Mouse (Mus musculus) midbrain, postnatal 0 days (tissue): ENCODE results near the gene Gpbar1. TPM values are rescaled to one million over a fixed set of nuclear protein-coding genes. Genes with fewer than 3 reads are reported as not detected.

ENCODE experiments used
- ATAC-seq: fragments of 200-750 bp; cut with Nextera tagmentation; 2 replicates; pipeline ENCODE4 v1.8.0; 2017; ENCODE audit warnings: moderate number of reproducible peaks, mild to moderate bottlenecking, moderate TSS enrichment, moderate library complexity; ENCODE audit not compliant: low FRiP score
- DNase-seq: peaks from one replicate; pipeline ENCODE4 v3.0.0-alpha.2; 2015; ENCODE audit warnings: low spot score
- H3K27ac ChIP-seq: fragments of 300-500 bp; sonication (generic); 2 replicates; pipeline ENCODE4 v1.5.1; 2014; ENCODE audit warnings: low read depth, mild to moderate bottlenecking, low read length, mixed read lengths
- H3K27me3 ChIP-seq: fragments of 300-500 bp; sonication (generic); 2 replicates; pipeline ENCODE4 v1.6.1; 2014; ENCODE audit warnings: low read length, control low read depth, mixed read lengths; ENCODE audit not compliant: insufficient read depth
- H3K36me3 ChIP-seq: fragments of 300-500 bp; sonication (generic); 2 replicates; pipeline ENCODE4 v1.6.1; 2014; ENCODE audit warnings: low read length, control low read depth, mixed read lengths; ENCODE audit not compliant: insufficient read depth
- H3K4me1 ChIP-seq: fragments of 300-500 bp; sonication (generic); 2 replicates; pipeline ENCODE4 v1.6.1; 2014; ENCODE audit warnings: mild to moderate bottlenecking, control low read depth, antibody characterized with exemption, low read length, mixed read lengths; ENCODE audit not compliant: insufficient read depth
- H3K4me2 ChIP-seq: fragments of 300-500 bp; sonication (generic); 2 replicates; pipeline ENCODE4 v1.6.1; 2014; ENCODE audit warnings: low read depth, mild to moderate bottlenecking, low read length, mixed read lengths; ENCODE audit not compliant: poor library complexity, severe bottlenecking
- H3K4me3 ChIP-seq: fragments of 300-500 bp; sonication (generic); 2 replicates; pipeline ENCODE4 v1.5.1; 2014; ENCODE audit warnings: low read depth, mild to moderate bottlenecking, low read length, moderate library complexity
- H3K9ac ChIP-seq: fragments of 300-500 bp; sonication (generic); replicated peaks from 2 replicates; pipeline ENCODE4 v1.6.1; 2014; ENCODE audit warnings: mild to moderate bottlenecking, low read length, moderate library complexity, mixed read lengths; ENCODE audit not compliant: poor library complexity, severe bottlenecking
- H3K9me3 ChIP-seq: fragments of 300-500 bp; sonication (generic); 2 replicates; pipeline ENCODE4 v1.6.1; 2016; ENCODE audit warnings: low read length, control low read depth
- CTCF ChIP-seq: IDR thresholded peaks from 2 replicates; pipeline ENCODE4 v1.5.1; 2016; ENCODE audit warnings: antibody characterized with exemption, mild to moderate bottlenecking
- WGBS: fragments of 180-500 bp; shearing (Covaris S2); extraction: QIAGEN DNeasy Blood & Tissue Kit; methylation state at CpG from one replicate; pipeline ENCODE4 v1.1.7; 2014; 5-methylcytosine and 5-hydroxymethylcytosine counted together
- polyA plus RNA-seq: library from polyadenylated mRNA; unstranded; fragments of >200 nt; fragmentation: Nextera tagmentation; extraction: Ambion mirVana; gene quantifications from 2 replicates; pipeline ENCODE4 v1.2.1, GENCODE M21; 2015
- total RNA-seq: library from RNA; depleted of rRNA; stranded (reverse); fragments of >200 nt; gene quantifications from 2 replicates; pipeline ENCODE4 v1.2.3, GENCODE M21; 2014

The Gpbar1 gene
- total and polyA plus RNA-seq, 2 experiments from 2014 or later, result not detected

GRCm38 (mm10) chr1:74304339-74304790 is 26.0 kb downstream of the Gpbar1 start:
- Histone ChIP-seq H3K9me3 (no peaks in the 10 kb centered on the region), H3K27me3 (peaks cover 9% of the 10 kb centered on the region), H3K27ac (peak overlapping the region; percentile 39; the same call in 1 of the 2 replicates), H3K4me1 (0 out of 2 replicates have a peak, but pooled peaks cover 3% of the 10 kb centered on the region), H3K9ac (peak overlapping the region; percentile 51), H3K4me3 (peak overlapping the region; percentile 41), H3K36me3 (no peaks in the 10 kb centered on the region), H3K4me2 (peak overlapping the region; percentile 56)
- no peak for TF ChIP-seq CTCF
- 27% methylated on average over 12 of the region's 12 CpGs for WGBS
- no peak for ATAC-seq
- no peak for DNase-seq

GRCm38 (mm10) chr1:74304946-74305345 is 26.6 kb downstream of the Gpbar1 start:
- WGBS, result 86% methylated on average over 4 of the region's 4 CpGs
- no peak overlapping the region for H3K27ac ChIP-seq

GRCm38 (mm10) chr1:74305522-74305921 is 27.2 kb downstream of the Gpbar1 start, which contains the start of gene Tmbim1:
Gene Tmbim1, minus strand, starts transcription at chr1:74305622.
- ATAC-seq (no peak), DNase-seq (no peak)
- 94% methylated on average over 2 of the region's 2 CpGs for WGBS
- Histone ChIP-seq H3K36me3 (no peaks in the 10 kb centered on the region), H3K4me3 (no peak within 1 kb of the TSS), H3K27me3 (peaks cover 9% of the 10 kb centered on the region), H3K9me3 (no peaks in the 10 kb centered on the region), H3K27ac (no peak within 1 kb of the TSS), H3K4me2 (no peak within 1 kb of the TSS), H3K9ac (no peak within 1 kb of the TSS), H3K4me1 (0 out of 2 replicates have a peak, but pooled peaks cover 3% of the 10 kb centered on the region)
- TF ChIP-seq CTCF, result no peak

More at GRCm38 (mm10) chr1:74304946-74305345, 26.6 kb downstream of the Gpbar1 start:
- no peak for DNase-seq
- H3K36me3 ChIP-seq, result no peaks in the 10 kb centered on the region
- H3K4me2 ChIP-seq, result no peak overlapping the region
- no peak overlapping the region for H3K9ac ChIP-seq
- no peaks in the 10 kb centered on the region for H3K9me3 ChIP-seq
- H3K27me3 ChIP-seq, result peaks cover 9% of the 10 kb centered on the region
- no peak for ATAC-seq
- H3K4me1 ChIP-seq, result 0 out of 2 replicates have a peak, but pooled peaks cover 3% of the 10 kb centered on the region
- no peak for TF ChIP-seq CTCF
- H3K4me3 ChIP-seq, result no peak overlapping the region

- Histone ChIP-seq H3K9ac (no peak overlapping the region), H3K4me2 (no peak overlapping the region), H3K9me3 (no peaks in the 10 kb centered on the region), H3K4me1 (0 out of 2 replicates have a peak, but pooled peaks cover 3% of the 10 kb centered on the region), H3K27ac (no peak overlapping the region), H3K4me3 (no peak overlapping the region), H3K27me3 (peaks cover 9% of the 10 kb centered on the region), H3K36me3 (no peaks in the 10 kb centered on the region)
- DNase-seq (no peak), ATAC-seq (no peak)
- no peak for TF ChIP-seq CTCF
- WGBS, result 91% methylated on average over 1 of the region's 1 CpGs
These were observed 28.8 kb downstream of the Gpbar1 start for GRCm38 (mm10) chr1:74307146-74307545.

GRCm38 (mm10) chr1:74308001-74308964 is 29.9 kb downstream of the Gpbar1 start:
- H3K36me3 ChIP-seq, result no peaks in the 10 kb centered on the region
- no peak for ATAC-seq
- no peak overlapping the region for H3K4me2 ChIP-seq
- 0 out of 2 replicates have a peak, but pooled peaks cover 3% of the 10 kb centered on the region for H3K4me1 ChIP-seq
- TF ChIP-seq CTCF, result no peak
- H3K27ac ChIP-seq, result no peak overlapping the region
- no peaks in the 10 kb centered on the region for H3K27me3 ChIP-seq
- no peaks in the 10 kb centered on the region for H3K9me3 ChIP-seq
- WGBS, result 80% methylated on average over 10 of the region's 10 CpGs
- no peak overlapping the region for H3K4me3 ChIP-seq
- H3K9ac ChIP-seq, result no peak overlapping the region
- DNase-seq, result no peak

GRCm38 (mm10) chr1:74309767-74310166 is 31.4 kb downstream of the Gpbar1 start:
- Histone ChIP-seq H3K36me3 (no peaks in the 10 kb centered on the region), H3K4me1 (no peaks in the 10 kb centered on the region), H3K9me3 (no peaks in the 10 kb centered on the region), H3K4me3 (no peak overlapping the region), H3K4me2 (no peak overlapping the region), H3K9ac (no peak overlapping the region), H3K27me3 (no peaks in the 10 kb centered on the region), H3K27ac (no peak overlapping the region)
- TF ChIP-seq CTCF, result no peak
- no peak for DNase-seq
- WGBS, result 60% methylated on average over 3 of the region's 3 CpGs
- no peak for ATAC-seq
